8 mouse cellular contexts compared by ENCODE assay signal in genomic region chr2:167634865-167635512, GRCm38 (mm10). TPM values are rescaled to one million over a fixed set of nuclear protein-coding genes. Genes with fewer than 3 reads are reported as not detected.
DNase-seq lines count a peak whose midpoint lies in the region; ATAC-seq lines count a peak whose summit lies in the region.

No protein-coding gene starts in this region.

- H3K27ac ChIP-seq in neural tube, embryonic 11.5 days (ENCODE audit: low read depth, low read length): no peak overlapping the region
- 0 out of 2 replicates have a peak overlapping the region, but pooled peaks have one; percentile 59 for H3K27ac ChIP-seq in liver, embryonic 12.5 days

- no peak for DNase-seq in neural tube, embryonic 11.5 days (ENCODE audit: low spot score)
- no peak for DNase-seq in neural tube, embryonic 10.5 days (ENCODE audit: extremely low spot score, low spot score)
- no peak for DNase-seq in adrenal gland, postnatal 36 days
- DNase-seq in gastrocnemius, postnatal 14 days: no peak
- DNase-seq in cerebellum, postnatal 4 days (ENCODE audit: low spot score in 2 of 2): no peak

- intact Hi-C loops in gastrocnemius, postnatal 14 days (cut with DNase I; ENCODE audit: low total_unique reads): no loop called here

- no peak overlapping the region for H3K9ac ChIP-seq in neural tube, embryonic 11.5 days (ENCODE audit: low read length)
- H3K9ac ChIP-seq in liver, embryonic 12.5 days: peak overlapping the region; percentile 46; the same call in 1 of the 2 replicates

- peak overlapping the region; percentile 90 for H3K4me3 ChIP-seq in erythroblast, embryonic 14.5 days (replicated peaks)
- no peak overlapping the region for H3K4me3 ChIP-seq in neural tube, embryonic 11.5 days (ENCODE audit: low read depth, low read length)
- peak overlapping the region; percentile 98 for H3K4me3 ChIP-seq in liver, embryonic 12.5 days

- H3K9me3 ChIP-seq in erythroblast, embryonic 14.5 days (ENCODE audit: control insufficient read depth, low read length): no peaks in the 10 kb centered on the region
- H3K9me3 ChIP-seq in neural tube, embryonic 11.5 days (ENCODE audit: control insufficient read depth, low read length): no peaks in the 10 kb centered on the region
- no peaks in the 10 kb centered on the region for H3K9me3 ChIP-seq in liver, embryonic 12.5 days (replicated peaks)

- ATAC-seq in erythroblast, adult 5-6 weeks (replicated peaks; ENCODE audit: low FRiP score, poor library complexity, severe bottlenecking): no peak
- ATAC-seq in neural tube, embryonic 11.5 days (ENCODE audit: insufficient read depth, low FRiP score, low TSS enrichment): no peak
- ATAC-seq in liver, embryonic 12.5 days: no peak

- H3K4me2 ChIP-seq in neural tube, embryonic 11.5 days (ENCODE audit: low read depth): peak overlapping the region; percentile 38
- peak overlapping the region; percentile 90 for H3K4me2 ChIP-seq in liver, embryonic 12.5 days

- H3K36me3 ChIP-seq in erythroblast, embryonic 14.5 days (ENCODE audit: control insufficient read depth): peaks cover 17% of the 10 kb centered on the region
- no peaks in the 10 kb centered on the region for H3K36me3 ChIP-seq in neural tube, embryonic 11.5 days (ENCODE audit: control insufficient read depth, insufficient read depth, low read length)
- no peaks in the 10 kb centered on the region; the same call in 1 of the 2 replicates for H3K36me3 ChIP-seq in liver, embryonic 12.5 days

- WGBS in neural tube, embryonic 11.5 days: 83% methylated on average over 7 of the region's 7 CpGs
- 64% methylated on average over 7 of the region's 7 CpGs for WGBS in liver, embryonic 12.5 days (ENCODE audit: insufficient replicate concordance)

- peaks cover 60% of the 10 kb centered on the region for H3K4me1 ChIP-seq in erythroblast, embryonic 14.5 days (ENCODE audit: control insufficient read depth)
- H3K4me1 ChIP-seq in neural tube, embryonic 11.5 days (ENCODE audit: control insufficient read depth, insufficient read depth, low read length): peaks cover 12% of the 10 kb centered on the region
- H3K4me1 ChIP-seq in liver, embryonic 12.5 days: peaks cover 53% of the 10 kb centered on the region

- no peaks in the 10 kb centered on the region for H3K27me3 ChIP-seq in erythroblast, embryonic 14.5 days (ENCODE audit: control insufficient read depth)
- H3K27me3 ChIP-seq in neural tube, embryonic 11.5 days (ENCODE audit: control insufficient read depth, insufficient read depth, low read length): no peaks in the 10 kb centered on the region
- peaks cover 6% of the 10 kb centered on the region; the same call in 1 of the 2 replicates for H3K27me3 ChIP-seq in liver, embryonic 12.5 days (replicated peaks)

RNA-seq across cellular contexts. Expression of gene Ube2v1, which starts 3.1 kb away (rescaled TPM):
- 34.4 and 42.6 TPM in 2 replicates for polyA plus RNA-seq in erythroblast, embryonic 14.5 days (2012)
- total RNA-seq in erythroblast, adult 5-6 weeks (2015; ENCODE audit: low replicate concordance): 134 and 176 TPM in 2 replicates
- total RNA-seq in erythroblast, adult 5-6 weeks (2017; ENCODE audit: low replicate concordance): 150 and 202 TPM in 2 replicates
- polyA plus RNA-seq in neural tube, embryonic 11.5 days (2014; fragmentation: Nextera tagmentation; extraction: Ambion mirVana): 291 and 297 TPM in 2 replicates
- 256 and 259 TPM in 2 replicates for polyA plus RNA-seq in liver, embryonic 12.5 days (2016; fragmentation: Nextera tagmentation; extraction: Ambion mirVana)
- 100 to 1,000 TPM; 195 to 197 TPM for total RNA-seq in adrenal gland, postnatal 36 days (2021)
- total RNA-seq in gastrocnemius, postnatal 14 days (2021): 100 to 1,000 TPM; 158 to 180 TPM

RNA-seq across cellular contexts. Expression of gene Gm20431, which starts 26.3 kb away (rescaled TPM):
- not detected in 2 replicates for polyA plus RNA-seq in erythroblast, embryonic 14.5 days (2012)
- not detected in 2 replicates for total RNA-seq in erythroblast, adult 5-6 weeks (2015; ENCODE audit: low replicate concordance)
- not detected in 2 replicates for total RNA-seq in erythroblast, adult 5-6 weeks (2017; ENCODE audit: low replicate concordance)
- polyA plus RNA-seq in neural tube, embryonic 11.5 days (2014; fragmentation: Nextera tagmentation; extraction: Ambion mirVana): 7.0 TPM in 1 of 2 replicates, not detected in the other
- polyA plus RNA-seq in liver, embryonic 12.5 days (2016; fragmentation: Nextera tagmentation; extraction: Ambion mirVana): 1.8 and 4.8 TPM in 2 replicates
- 10 to 100 TPM in 1 of 2 experiments, 1 to 10 TPM in 1; 8.9 to 25.9 TPM for total RNA-seq in adrenal gland, postnatal 36 days (2021)
- total RNA-seq in gastrocnemius, postnatal 14 days (2021): 10 to 100 TPM; 10.3 to 12.3 TPM

RNA-seq across cellular contexts. Expression of gene Cebpb, which starts 53.7 kb away (rescaled TPM):
- 4.3 and 4.7 TPM in 2 replicates for polyA plus RNA-seq in erythroblast, embryonic 14.5 days (2012)
- 8.8 and 9.0 TPM in 2 replicates for total RNA-seq in erythroblast, adult 5-6 weeks (2015; ENCODE audit: low replicate concordance)
- total RNA-seq in erythroblast, adult 5-6 weeks (2017; ENCODE audit: low replicate concordance): 7.3 and 14.8 TPM in 2 replicates
- 3.0 and 3.2 TPM in 2 replicates for polyA plus RNA-seq in neural tube, embryonic 11.5 days (2014; fragmentation: Nextera tagmentation; extraction: Ambion mirVana)
- 21.8 and 23.4 TPM in 2 replicates for polyA plus RNA-seq in liver, embryonic 12.5 days (2016; fragmentation: Nextera tagmentation; extraction: Ambion mirVana)
- total RNA-seq in adrenal gland, postnatal 36 days (2021): 100 to 1,000 TPM; 357 to 631 TPM
- total RNA-seq in gastrocnemius, postnatal 14 days (2021): 100 to 1,000 TPM in 1 of 2 experiments, 10 to 100 TPM in 1; 66.9 to 120 TPM

RNA-seq across cellular contexts. Expression of gene Tmem189, which starts 54.6 kb away (rescaled TPM):
- 11.3 and 11.7 TPM in 2 replicates for polyA plus RNA-seq in erythroblast, embryonic 14.5 days (2012)
- 19.6 and 20.8 TPM in 2 replicates for total RNA-seq in erythroblast, adult 5-6 weeks (2015; ENCODE audit: low replicate concordance)
- total RNA-seq in erythroblast, adult 5-6 weeks (2017; ENCODE audit: low replicate concordance): 23.7 and 52.9 TPM in 2 replicates
- polyA plus RNA-seq in neural tube, embryonic 11.5 days (2014; fragmentation: Nextera tagmentation; extraction: Ambion mirVana): 40.4 and 40.9 TPM in 2 replicates
- polyA plus RNA-seq in liver, embryonic 12.5 days (2016; fragmentation: Nextera tagmentation; extraction: Ambion mirVana): 27.3 and 30.4 TPM in 2 replicates
- total RNA-seq in adrenal gland, postnatal 36 days (2021): 10 to 100 TPM; 27.2 to 34.3 TPM
- total RNA-seq in gastrocnemius, postnatal 14 days (2021): 10 to 100 TPM; 18.1 to 22.8 TPM

Comparison
In these comparisons a context has a peak if more than half of its experiments do, and no peak if none do; other contexts are left out.
1. RNA of gene Gm20431, which starts 26.3 kb away (total RNA-seq): 8.9 to 25.9 TPM in adrenal gland, postnatal 36 days and 10.3 to 12.3 TPM in gastrocnemius, postnatal 14 days; not detected in erythroblast, adult 5-6 weeks; every median in the first group is over 4 times any median in the second.
2. RNA of gene Cebpb, which starts 53.7 kb away (total RNA-seq): 357 to 631 TPM in adrenal gland, postnatal 36 days and 66.9 to 120 TPM in gastrocnemius, postnatal 14 days; 7.3 to 14.8 TPM in erythroblast, adult 5-6 weeks; every median in the first group is over 4 times any median in the second.